Mouse (Mus musculus) fibroblast of lung, adult 2 months (primary cell): Measurements from ENCODE around the gene Hmbs.
"Not testable (repeated sequence)": the region's sequence is repeated elsewhere in the genome, so short reads cannot be mapped to it uniquely, and the experiment has no call there.

Experiments used
- DNase-seq: peaks from one replicate; pipeline ENCODE4 v3.0.0-alpha.2; 2011; ENCODE audit warnings: low read depth

Gene Hmbs

GRCm38 (mm10) chr9:44343781-44344421 lies at the start of gene Hmbs:
Hmbs (minus strand) TSS chr9:44344228.
- DNase-seq = peak; percentile 93

GRCm38 (mm10) chr9:44391466-44391865 lies 47.4 kb upstream of the Hmbs start:
- no peak for DNase-seq

DNA sequence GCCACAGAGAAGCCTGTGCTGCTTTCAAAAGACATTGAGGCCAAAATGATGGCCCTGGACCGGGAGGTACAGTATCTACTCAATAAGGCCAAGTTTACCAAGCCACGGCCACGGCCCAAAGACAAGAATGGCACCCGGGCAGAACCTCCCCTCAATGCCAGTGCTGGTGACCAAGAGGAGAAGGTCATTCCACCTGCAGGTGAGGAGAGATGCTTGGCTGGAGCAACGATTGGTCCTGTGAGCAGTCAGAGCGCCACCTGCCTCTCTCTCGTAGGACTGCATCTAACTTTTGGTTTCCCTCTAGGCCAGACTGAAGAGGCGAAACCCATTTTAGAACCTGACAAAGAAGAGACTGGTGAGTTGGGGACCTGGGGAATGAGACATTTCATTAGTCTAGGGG lies 45.2 kb upstream of the Hmbs start:
- no peak for DNase-seq

DNA sequence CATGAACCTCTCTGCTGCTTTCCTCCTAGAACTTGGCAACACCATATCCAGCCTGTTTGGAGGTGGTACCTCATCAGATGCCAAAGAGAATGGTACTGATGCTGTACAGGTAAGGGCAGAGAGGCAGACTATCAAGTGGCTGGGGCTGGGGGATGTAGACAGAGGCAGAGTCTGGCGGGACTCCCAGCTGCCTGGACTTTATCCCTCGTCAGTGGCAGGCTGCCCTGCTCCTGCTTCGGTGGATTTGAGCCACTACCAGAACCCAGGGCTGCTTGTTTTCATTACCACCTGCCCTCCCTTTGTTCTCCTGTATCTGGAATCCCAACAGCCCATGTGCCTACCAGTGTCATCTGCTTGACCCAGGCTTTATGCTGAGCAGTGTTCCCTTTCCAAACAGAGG lies 43.2 kb upstream of the Hmbs start:
- no peak for DNase-seq

GRCm38 (mm10) chr9:44384596-44384995 lies 40.6 kb upstream of the Hmbs start:
- no peak for DNase-seq

DNA sequence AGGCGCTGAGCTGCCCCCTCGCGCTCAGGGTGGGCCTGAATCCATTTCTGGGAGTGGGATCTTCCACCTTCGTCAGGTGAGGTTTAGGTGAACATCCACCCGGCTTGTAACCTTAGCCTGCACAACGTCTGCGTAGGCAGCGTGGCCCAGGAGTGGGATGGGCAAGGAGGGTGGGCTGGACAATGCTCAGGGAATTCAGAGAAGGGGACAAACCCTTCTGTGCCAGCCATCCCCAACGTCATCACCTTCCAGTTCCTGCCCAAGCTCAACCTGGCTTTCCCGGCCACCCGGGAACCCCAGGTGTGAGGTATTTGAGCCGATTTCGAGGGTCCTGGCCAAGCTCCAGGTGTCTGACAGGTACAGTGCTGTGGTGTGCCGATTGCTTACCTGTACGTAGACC lies 35.8 kb upstream of the Hmbs start:
- no peak for DNase-seq

GRCm38 (mm10) chr9:44379054-44379834 lies 35.2 kb upstream of the Hmbs start, which contains the start of gene Hyou1:
Hyou1 (plus strand) TSS chr9:44379490.
- peak; percentile 86 for DNase-seq

- no peak for DNase-seq
Measured at GRCm38 (mm10) chr9:44378153-44378730, 34.2 kb upstream of the Hmbs start.

DNA sequence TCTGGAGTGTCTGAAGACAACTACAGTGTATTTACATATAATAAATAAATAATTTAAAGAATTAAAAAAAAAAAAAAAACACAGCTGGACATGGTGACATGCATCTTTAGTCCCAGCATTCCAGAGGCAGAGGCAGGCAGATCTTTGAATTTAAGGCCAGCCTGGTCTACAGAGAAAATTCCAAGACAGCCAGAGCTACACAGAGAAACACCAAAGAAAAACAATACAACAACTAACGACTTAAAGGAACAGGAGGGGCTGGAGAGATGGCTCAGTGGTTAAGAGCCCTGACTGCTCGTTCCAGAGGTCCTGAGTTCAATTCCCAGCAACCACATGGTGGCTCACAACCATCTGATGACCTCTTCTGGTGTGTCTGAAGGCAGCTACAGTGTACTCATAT lies 33.3 kb upstream of the Hmbs start:
- DNase-seq = not testable (repeated sequence)

DNA sequence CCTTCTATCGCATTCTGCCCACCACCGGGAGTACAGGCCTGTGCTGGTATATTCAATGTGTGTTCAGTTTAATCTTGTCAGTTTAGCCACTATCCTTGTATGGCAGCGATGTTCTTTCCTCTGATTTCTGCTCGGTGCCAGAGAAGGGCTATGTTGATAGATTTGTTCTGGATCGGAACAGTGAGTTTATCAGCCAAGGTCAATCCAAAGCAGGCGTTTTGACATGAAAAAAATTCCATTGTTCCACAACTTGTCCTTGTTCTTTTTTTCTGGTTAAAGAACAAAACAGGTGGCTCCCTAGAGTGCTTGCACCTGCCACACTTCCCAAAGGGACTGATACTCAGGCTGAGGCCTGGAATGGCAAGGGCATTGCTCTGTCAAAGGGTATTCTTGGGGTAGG lies 32.1 kb upstream of the Hmbs start:
- DNase-seq = no peak

GRCm38 (mm10) chr9:44373386-44373785 lies 29.4 kb upstream of the Hmbs start:
- DNase-seq = no peak

DNA sequence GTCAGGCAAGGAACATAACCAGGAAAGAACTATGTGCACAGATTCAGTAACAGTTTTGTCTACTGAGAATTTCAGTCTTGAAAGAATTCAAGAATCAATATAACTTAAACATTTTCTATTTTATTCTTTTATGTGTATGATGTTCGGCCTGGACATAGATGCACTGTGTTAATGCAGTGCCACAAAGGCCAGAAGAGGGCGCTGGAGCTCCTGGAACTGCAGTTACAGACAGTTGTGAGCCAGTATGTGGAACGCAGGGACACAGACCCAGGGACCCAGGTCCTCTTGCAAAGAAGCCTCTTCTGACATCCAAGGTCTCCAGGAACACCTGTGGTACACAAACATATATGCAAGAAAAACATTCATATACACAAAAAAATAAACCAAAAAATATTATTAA lies 20.5 kb upstream of the Hmbs start:
- no peak for DNase-seq

- not testable (repeated sequence) for DNase-seq
Measured at GRCm38 (mm10) chr9:44361931-44362330, 17.9 kb upstream of the Hmbs start.

DNA sequence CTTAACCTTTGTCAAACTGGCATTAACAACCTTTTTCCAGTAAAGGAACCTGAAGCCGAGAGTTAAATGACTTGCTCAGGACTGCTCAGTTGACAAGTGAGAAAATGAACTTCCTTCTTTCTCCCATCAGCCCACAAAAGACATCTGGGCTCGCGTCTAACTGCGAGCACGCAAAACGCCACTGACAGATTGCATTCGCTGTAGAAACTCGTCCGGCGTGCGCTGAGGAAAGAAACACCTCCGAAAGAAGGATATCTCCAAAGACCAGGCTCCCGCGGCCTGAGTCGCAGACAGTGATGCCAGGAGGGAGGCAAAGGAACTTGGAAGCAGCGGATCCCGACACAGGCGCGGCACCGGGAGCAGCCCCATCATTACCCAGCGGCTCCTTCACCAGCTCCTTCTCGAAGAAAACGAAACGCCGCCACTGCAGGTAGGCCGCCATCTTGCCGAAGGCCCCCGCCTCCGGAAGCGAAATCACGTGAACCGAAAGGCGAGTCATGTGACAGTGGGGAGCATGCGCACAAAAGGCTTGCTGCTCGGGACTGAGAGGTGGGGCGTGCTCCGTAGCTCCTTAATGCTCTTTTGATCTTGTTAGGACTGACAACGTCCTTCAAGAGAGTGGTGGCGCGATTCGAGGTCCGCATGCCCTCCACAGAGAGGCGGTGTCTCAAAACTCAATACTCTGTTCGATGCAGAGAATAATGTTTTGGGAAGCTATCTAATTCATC lies 17.3 kb upstream of the Hmbs start, which contains the start of gene Vps11:
Gene Vps11, minus strand, starts transcription at position 481 of the 728 bp plus-strand sequence.
- peak; percentile 96 for DNase-seq

DNA sequence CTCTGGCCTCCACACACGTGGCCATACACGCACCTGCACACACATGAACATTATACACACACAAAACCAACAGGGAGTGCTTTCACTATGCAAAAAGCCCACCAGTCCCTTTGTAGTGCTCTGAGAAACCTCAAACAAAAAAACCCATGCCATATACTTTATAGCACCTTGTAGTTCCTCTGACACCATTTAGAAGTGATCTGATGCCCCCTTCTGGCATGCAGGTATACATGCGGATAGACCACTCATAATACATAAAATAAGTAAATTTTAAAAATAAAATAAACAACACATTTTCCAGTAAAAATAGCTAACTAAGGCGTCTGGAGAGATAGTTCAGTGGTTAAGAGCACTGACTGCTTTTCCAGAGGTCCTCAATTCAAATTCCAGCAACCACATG lies 13.2 kb upstream of the Hmbs start:
- no peak for DNase-seq

GRCm38 (mm10) chr9:44353142-44353541 lies 9.1 kb upstream of the Hmbs start:
- no peak for DNase-seq

- DNase-seq = no peak
Measured at GRCm38 (mm10) chr9:44352337-44352736, 8.3 kb upstream of the Hmbs start.

- DNase-seq = no peak
Measured at GRCm38 (mm10) chr9:44351396-44351795, 7.4 kb upstream of the Hmbs start.

DNA sequence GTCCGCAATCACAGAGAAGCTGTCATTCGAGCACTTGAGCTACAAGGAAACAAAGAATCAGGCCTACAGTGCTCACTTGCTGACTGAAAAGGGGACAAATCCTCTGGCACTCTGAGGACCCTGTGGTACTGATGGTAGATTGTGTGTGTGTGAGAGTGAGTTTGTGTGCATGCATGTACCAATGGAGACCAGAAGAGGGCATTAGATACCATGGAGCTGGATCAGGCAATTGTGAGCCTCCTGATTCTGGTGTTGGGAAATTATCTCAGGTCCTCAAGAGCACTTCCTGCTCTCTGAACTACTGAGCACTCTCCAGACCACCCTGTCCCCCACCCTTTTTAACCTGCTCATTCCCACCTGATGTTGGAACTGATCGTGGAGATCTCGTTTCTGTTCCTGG lies 4.5 kb upstream of the Hmbs start:
- no peak for DNase-seq

DNA sequence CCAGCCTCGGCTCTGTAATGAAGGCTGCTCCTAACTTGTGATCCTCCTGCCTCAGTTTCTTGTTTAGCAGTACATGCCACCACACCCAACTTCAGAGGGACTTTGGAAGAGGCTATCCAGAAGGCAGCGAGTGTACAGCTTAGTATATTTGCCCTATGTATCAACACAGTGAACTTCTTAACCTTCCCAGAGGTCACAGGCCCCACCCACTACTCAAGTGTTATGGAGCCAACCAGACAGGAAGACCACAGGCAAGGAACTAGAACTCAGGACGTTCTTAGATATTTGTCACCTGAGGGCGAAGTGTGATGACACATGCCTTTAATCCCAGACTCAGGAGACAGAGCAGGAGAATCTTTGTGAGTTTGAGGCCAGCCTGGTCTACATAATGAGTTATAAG lies 3.6 kb upstream of the Hmbs start:
- no peak for DNase-seq

DNA sequence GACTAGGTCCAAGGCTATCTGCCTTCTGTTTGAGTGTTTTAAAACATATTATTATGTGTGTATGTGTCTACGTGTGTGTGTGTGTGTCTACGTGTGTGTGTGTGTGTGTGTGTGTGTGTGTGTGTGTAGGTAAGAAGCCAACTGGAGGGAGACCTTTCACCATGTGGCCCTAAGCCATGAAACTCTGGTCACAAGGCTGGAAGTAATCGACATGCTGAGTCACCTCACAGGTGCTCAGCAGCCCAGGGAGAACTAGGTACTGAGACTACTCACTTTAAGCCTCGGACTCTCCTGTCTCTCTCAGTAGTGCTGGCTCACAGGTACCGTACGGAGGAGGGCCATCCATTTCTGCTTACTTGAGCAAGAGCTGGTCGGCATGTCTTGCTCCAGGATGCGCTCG lies 3.1 kb upstream of the Hmbs start:
- no peak for DNase-seq
